Mouse (Mus musculus) heart, postnatal 36 days (tissue): ENCODE measurements around the gene Rdh1. TPM values are rescaled to one million over a fixed set of nuclear protein-coding genes. Genes with fewer than 3 reads are reported as not detected.

Experiments
- DNase-seq, 2 experiments: peaks; one replicate each; pipeline ENCODE4 v3.0.0; 2021 to 2022
- intact Hi-C: fragments of 180-260 bp; cut with DNase I; formaldehyde crosslinking; loops from one replicate; pipeline ENCODE4 v1.15.1; 2025
- total RNA-seq, 2 experiments: library from RNA; stranded (reverse); gene quantifications; 2 replicates each; pipeline ENCODE4 v1.2.3; 2021

The Rdh1 gene
- under 1 TPM in 1 of 2 experiments, not detected in 1; 0.08 TPM for total RNA-seq

GRCm38 (mm10) chr10:127759181-127760110, at the start of gene Rdh1, which contains the start of gene Rdh16f1:
TSS of gene Rdh1 (plus strand) at chr10:127759721.
TSS of gene Rdh16f1 (plus strand) at chr10:127759787.
- intact Hi-C loops: no loop called here
- no peak for DNase-seq

- no peak for DNase-seq
- intact Hi-C loops: no loop called here
These were observed 49.2 kb upstream of the Rdh1 start for GRCm38 (mm10) chr10:127710331-127710730.

DNA sequence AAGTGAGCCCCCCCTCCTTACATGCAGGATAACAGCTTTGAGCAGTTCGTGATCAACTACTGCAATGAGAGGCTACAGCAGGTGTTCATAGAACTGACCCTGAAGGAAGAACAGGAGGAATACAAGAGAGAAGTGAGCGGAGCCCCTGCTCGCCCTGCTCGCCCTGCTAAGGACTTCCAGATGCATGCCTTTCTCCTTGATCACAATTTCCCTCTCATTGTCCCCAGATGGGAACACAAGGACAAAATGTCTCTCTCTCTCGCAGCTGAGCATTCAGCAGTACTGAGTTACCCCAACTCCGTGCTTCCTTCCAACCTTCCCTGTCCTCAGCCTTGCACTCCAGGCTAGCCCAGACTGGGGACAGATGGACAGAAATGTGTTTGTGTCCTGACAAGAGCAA, 46.8 kb upstream of the Rdh1 start:
- intact Hi-C loops: no loop called here
- no peak for DNase-seq

DNA sequence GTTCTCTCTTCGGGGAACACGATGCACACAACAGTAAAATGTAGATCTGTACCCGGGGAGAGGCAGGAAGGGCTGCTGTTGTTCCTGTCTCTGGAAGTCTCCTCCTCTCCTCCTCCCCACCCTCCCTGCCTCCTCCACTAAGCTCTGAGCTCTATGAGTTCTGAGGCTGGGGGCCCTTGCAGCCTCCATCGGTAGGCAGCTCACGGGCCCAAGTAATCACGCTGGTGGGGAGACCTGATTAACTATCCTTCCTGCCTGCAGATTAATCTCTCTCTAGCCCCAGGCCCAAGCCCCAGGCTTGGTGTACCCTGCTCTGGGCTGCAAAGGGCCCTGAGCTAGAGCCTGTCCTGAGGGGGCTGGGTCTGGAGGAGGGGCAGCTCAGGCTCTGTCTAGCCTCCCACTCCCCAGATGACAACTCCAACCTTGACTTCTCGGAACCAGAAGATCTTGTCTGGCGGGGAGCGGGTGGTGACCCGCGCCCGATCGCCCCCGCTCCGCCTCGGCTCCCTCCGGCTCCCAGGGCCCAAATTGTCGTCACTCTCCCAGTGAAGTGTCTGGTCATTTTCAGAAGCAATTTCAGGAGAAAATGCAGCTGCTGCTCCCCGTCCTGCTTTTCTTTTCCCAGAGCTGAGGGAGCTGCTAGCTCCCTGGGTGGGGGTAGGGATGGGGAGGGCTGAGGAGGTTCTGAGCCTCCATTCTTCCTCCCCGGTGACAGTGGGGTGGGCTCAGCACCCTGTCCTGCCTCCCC, 37.7 kb upstream of the Rdh1 start:
- DNase-seq: peak in 1 of 2 experiments; percentile 37

DNA sequence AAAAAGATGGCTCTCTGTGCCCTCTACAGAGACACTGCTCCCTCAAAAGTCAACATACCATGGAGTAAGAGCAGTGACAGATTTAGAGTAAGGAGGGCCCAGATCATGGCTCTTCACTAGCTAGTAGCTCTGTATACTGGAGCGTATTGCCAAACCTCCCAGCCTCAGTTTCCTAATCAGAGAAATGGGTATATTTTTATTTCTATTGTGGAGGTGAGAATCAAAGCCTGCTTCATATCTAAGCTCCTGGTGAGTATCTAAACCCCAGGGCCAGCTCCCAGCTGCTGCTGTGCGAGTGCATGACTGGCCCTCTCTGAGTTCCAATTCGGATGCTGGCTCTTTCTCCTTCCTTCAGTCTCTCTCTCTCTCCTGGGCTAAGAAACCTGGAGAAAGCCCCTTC, 35.3 kb upstream of the Rdh1 start, which contains the start of gene Tac2:
Tac2 (plus strand) TSS at position 301 of the 400 bp plus-strand sequence.
- intact Hi-C loops: no loop called here
- DNase-seq: no peak

More for the DNA sequence above, 37.7 kb upstream of the Rdh1 start:
- intact Hi-C loops: no loop called here

- intact Hi-C loops: no loop called here
- no peak for DNase-seq
These were observed 34.4 kb upstream of the Rdh1 start for GRCm38 (mm10) chr10:127725136-127725535.

GRCm38 (mm10) chr10:127728437-127728836, 31.1 kb upstream of the Rdh1 start:
- intact Hi-C loops: no loop called here
- no peak for DNase-seq

GRCm38 (mm10) chr10:127730285-127730932, 29.1 kb upstream of the Rdh1 start:
- no peak for DNase-seq
- intact Hi-C loops: no loop called here

DNA sequence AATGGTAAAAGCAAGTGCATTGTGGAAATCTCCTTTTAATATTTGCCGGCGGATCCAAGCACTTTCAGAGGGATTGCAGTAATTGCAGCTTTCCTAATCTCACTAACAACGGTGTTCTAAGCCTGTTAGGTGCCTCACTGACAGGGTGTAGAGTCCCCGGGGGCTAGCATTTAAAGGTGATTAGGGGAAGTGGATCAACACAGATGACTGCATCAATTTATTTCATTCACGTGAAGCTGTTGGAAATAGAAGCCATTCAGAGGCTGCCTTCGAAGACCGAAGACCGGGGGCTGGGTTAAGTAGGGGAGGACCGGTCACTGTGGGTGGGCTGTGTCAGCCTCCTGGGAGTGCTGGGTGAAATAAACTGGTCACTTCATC, 28.6 kb upstream of the Rdh1 start:
- no peak for DNase-seq
- intact Hi-C loops: no loop called here

- intact Hi-C loops: no loop called here
These were observed 28.1 kb upstream of the Rdh1 start for GRCm38 (mm10) chr10:127731397-127731796.

DNA sequence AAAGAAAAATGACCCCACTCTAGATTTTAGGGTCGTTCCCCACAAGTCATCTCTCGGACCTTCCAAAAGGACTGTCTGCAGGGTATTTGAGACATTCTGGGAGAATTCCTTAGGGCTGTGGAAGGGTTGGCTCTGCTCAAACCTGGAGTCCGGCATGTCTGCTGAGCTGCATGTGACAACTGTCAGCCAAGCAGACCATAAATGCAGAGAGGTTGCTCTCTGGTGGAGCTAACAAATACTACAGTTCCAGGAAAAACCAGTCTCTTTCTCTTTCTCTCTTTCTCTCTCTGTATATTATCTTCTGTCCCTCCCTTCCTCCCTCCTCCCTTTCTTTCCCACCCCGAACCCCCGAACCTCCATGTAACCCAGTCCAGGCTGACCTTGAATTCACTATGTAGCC, 25.1 kb upstream of the Rdh1 start:
- no peak for DNase-seq

More at GRCm38 (mm10) chr10:127731397-127731796, 28.1 kb upstream of the Rdh1 start:
- DNase-seq: no peak

GRCm38 (mm10) chr10:127736266-127736665, 23.3 kb upstream of the Rdh1 start:
- intact Hi-C loops: loop anchor here (5.0 kb wide), 2 partner anchors 164 to 271 kb away; partner anchors contain the start of gene Hsd17b6
- DNase-seq: no peak

More for the DNA sequence above, 25.1 kb upstream of the Rdh1 start:
- intact Hi-C loops: loop anchor here (2.0 kb wide), 1 partner anchor 40 kb away; no protein-coding TSS in a partner anchor

DNA sequence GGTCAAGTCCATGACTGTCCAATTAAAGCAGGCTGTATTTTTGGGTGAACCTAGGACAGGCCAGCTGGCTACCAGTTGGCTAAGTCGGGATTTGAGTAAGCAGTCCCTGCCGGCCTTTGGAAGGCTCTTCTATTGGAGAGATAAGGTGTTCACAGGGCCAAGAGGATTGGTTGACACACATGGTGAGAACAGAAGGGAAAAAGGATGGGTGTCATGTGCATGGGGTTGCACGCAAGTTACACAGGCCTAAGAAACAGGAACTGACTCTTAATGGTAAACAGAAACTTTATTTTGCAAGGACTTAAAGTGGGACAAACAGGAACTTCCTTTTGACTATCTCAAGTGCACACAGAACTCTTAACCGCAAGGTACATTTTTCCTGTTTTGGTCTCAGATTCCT, 22.6 kb upstream of the Rdh1 start:
- DNase-seq: no peak
- intact Hi-C loops: loop anchor here (5.0 kb wide), 2 partner anchors 165 to 270 kb away; partner anchors contain the start of gene Hsd17b6

- intact Hi-C loops: loop anchor here (5.0 kb wide), 2 partner anchors 165 to 270 kb away; partner anchors contain the start of gene Hsd17b6
- DNase-seq: no peak
These were observed 22.0 kb upstream of the Rdh1 start for GRCm38 (mm10) chr10:127737552-127737951.

- DNase-seq: peak; percentile 56 to 57
- intact Hi-C loops: loop anchor here (1.0 to 5.0 kb wide), 4 partner anchors 96 to 269 kb away; partner anchors contain the start of genes Hsd17b6 and Stat6
These were observed 21.2 kb upstream of the Rdh1 start for GRCm38 (mm10) chr10:127738151-127738882.

DNA sequence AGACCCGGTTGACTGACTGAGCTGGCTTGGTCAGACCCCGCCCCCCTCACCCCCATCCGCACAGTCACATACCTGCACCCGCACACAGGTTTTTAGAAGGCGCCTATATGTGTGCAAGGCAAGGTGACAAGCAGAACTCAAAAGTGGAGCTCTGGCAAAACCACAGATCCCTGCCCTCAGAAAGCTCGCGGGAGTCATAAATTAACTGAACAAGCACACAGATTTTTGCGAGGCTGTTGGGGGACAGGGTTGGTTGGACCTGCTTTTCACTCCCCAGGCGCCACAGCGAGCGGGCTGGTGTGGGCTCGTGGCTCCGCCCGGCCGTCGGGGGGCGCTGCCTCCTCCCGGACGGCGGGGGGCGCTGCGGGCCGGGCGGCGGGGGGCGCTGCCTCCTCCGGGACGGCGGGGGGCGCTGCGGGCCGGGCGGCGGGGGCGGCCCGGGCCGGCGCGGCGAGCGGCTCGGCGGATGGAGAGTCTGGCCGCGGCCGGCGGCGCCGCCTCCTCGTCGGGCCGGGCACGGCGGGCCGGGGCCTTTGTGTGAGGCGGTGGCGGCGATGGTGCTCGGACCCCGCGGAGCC, 20.3 kb upstream of the Rdh1 start, which contains the start of gene Zbtb39:
Zbtb39 (plus strand) TSS at position 456 of the 578 bp plus-strand sequence.
- peak; percentile 86 to 88 for DNase-seq
- intact Hi-C loops: loop anchor here (2.0 to 5.0 kb wide), 3 partner anchors 96 to 268 kb away; partner anchors contain the start of genes Hsd17b6 and Stat6

DNA sequence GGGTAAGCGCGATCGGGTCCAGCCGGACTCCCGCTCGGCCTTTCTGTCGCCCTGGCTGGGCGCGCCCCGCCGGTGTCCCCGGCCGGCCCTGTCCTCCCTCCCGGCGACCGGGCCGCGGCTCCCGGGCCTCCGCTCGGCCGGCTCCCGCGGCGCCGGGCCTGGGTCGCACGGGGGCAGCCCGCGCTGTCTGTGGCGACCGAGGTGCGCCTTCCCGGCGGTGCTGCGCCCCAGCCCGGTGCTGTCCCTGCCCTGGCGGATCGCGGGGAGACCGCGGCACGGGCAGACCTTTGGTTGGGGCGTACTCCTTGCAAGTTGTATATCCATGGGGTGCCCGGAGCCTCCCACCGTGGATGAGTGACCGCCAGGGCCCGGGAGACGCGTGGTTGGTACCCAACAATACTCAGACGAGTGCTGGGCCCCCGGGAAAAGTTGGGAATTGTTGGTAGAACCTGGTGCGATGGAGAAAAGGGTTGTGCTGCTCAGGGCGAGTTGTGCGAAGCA, 19.8 kb upstream of the Rdh1 start:
- intact Hi-C loops: loop anchor here (2.0 to 5.0 kb wide), 3 partner anchors 97 to 268 kb away; partner anchors contain the start of genes Hsd17b6 and Stat6
- no peak for DNase-seq

- peak; percentile 42 to 57 for DNase-seq
- intact Hi-C loops: no loop called here
These were observed 14.9 kb upstream of the Rdh1 start for GRCm38 (mm10) chr10:127744661-127745060.

- intact Hi-C loops: no loop called here
- no peak for DNase-seq
These were observed 13.6 kb upstream of the Rdh1 start for GRCm38 (mm10) chr10:127745886-127746285.
